Mouse (Mus musculus) c-Kit-negative CD71-positive TER-119-positive erythroid progenitor cells, embryonic 14.5 days (primary cell): ENCODE data around the gene Etv6.
"Not testable (repeated sequence)": the region's sequence is repeated elsewhere in the genome, so short reads cannot be mapped to it uniquely, and the experiment has no call there.

Experiments
- DNase-seq: peaks from one replicate; pipeline ENCODE4 v3.0.0-alpha.2; 2013; ENCODE audit warnings: low read depth, low spot score

Gene Etv6

GRCm38 (mm10) chr6:134035490-134036405 is at the start of gene Etv6:
Etv6 (plus strand) TSS chr6:134035700.
- DNase-seq: no peak

GRCm38 (mm10) chr6:133986161-133986560 is 49.3 kb upstream of the Etv6 start:
- DNase-seq: no peak

GRCm38 (mm10) chr6:133987068-133987591 is 48.4 kb upstream of the Etv6 start:
- no peak for DNase-seq

GRCm38 (mm10) chr6:133988011-133988410 is 47.5 kb upstream of the Etv6 start:
- DNase-seq: no peak

- DNase-seq: no peak
Observed at GRCm38 (mm10) chr6:133997461-133997860, 38.0 kb upstream of the Etv6 start.

GRCm38 (mm10) chr6:133997935-133998334 is 37.6 kb upstream of the Etv6 start:
- no peak for DNase-seq

- DNase-seq: not testable (repeated sequence)
Observed at GRCm38 (mm10) chr6:134014488-134015110, 20.9 kb upstream of the Etv6 start.

- no peak for DNase-seq
Observed at GRCm38 (mm10) chr6:134018807-134019206, 16.7 kb upstream of the Etv6 start.

- no peak for DNase-seq
Observed at GRCm38 (mm10) chr6:134020821-134021220, 14.7 kb upstream of the Etv6 start.

GRCm38 (mm10) chr6:134026264-134026663 is 9.2 kb upstream of the Etv6 start:
- DNase-seq: no peak

- DNase-seq: no peak
Observed at GRCm38 (mm10) chr6:134027022-134027421, 8.5 kb upstream of the Etv6 start.

GRCm38 (mm10) chr6:134032451-134032850 is 3.0 kb upstream of the Etv6 start:
- DNase-seq: no peak

- DNase-seq: no peak
Observed at GRCm38 (mm10) chr6:134034436-134034835, 1.1 kb upstream of the Etv6 start.

GRCm38 (mm10) chr6:134034904-134035489 is 503 bp upstream of the Etv6 start:
- DNase-seq: no peak

- DNase-seq: no peak
Observed at GRCm38 (mm10) chr6:134036491-134036911, 1.0 kb downstream of the Etv6 start.

GRCm38 (mm10) chr6:134036951-134037431 is 1.5 kb downstream of the Etv6 start:
- DNase-seq: no peak

- no peak for DNase-seq
Observed at GRCm38 (mm10) chr6:134037960-134038359, 2.5 kb downstream of the Etv6 start.

- no peak for DNase-seq
Observed at GRCm38 (mm10) chr6:134038881-134039280, 3.4 kb downstream of the Etv6 start.

- no peak for DNase-seq
Observed at GRCm38 (mm10) chr6:134039351-134039750, 3.9 kb downstream of the Etv6 start.

GRCm38 (mm10) chr6:134040312-134040711 is 4.8 kb downstream of the Etv6 start:
- no peak for DNase-seq

- DNase-seq: no peak
Observed at GRCm38 (mm10) chr6:134041286-134041685, 5.8 kb downstream of the Etv6 start.

GRCm38 (mm10) chr6:134041916-134042315 is 6.4 kb downstream of the Etv6 start:
- no peak for DNase-seq
